Mouse (Mus musculus) CH12.LX (cell line): ENCODE results near the gene Zfp420.
A peak's percentile ranks its signal among the peaks of the same experiment; 100 is the strongest.

Experiments used
- BHLHE40 ChIP-seq: IDR thresholded peaks from 2 replicates; pipeline ENCODE4 v1.6.1; 2011; ENCODE audit warnings: mild to moderate bottlenecking, low read depth, low read length, improper control_type of control experiment
- CTCF ChIP-seq, 2 experiments: IDR thresholded peaks in 1 of 2; conservative IDR thresholded peaks in 1 of 2; 2 replicates each; pipeline ENCODE4 v1.5.1; 2011 to 2012; ENCODE audit warnings: low read depth in 2 of 2, low read length in 2 of 2, improper control_type of control experiment in 1 of 2, inconsistent platforms in 1 of 2, mild to moderate bottlenecking in 1 of 2, moderate library complexity in 1 of 2
- ETS1 ChIP-seq: conservative IDR thresholded peaks from 2 replicates; pipeline ENCODE4 v1.6.1; 2012; ENCODE audit warnings: low read depth, mild to moderate bottlenecking, inconsistent platforms, low read length, improper control_type of control experiment, moderate library complexity
- MAFK ChIP-seq: IDR thresholded peaks from 2 replicates; pipeline ENCODE4 v1.6.1; 2011; ENCODE audit warnings: low read length, improper control_type of control experiment; ENCODE audit not compliant: insufficient replicate concordance
- POLR2A ChIP-seq: IDR thresholded peaks from 2 replicates; pipeline ENCODE4 v1.6.1; 2011; ENCODE audit warnings: low read depth, mild to moderate bottlenecking, improper control_type of control experiment, low read length
- RAD21 ChIP-seq: IDR thresholded peaks from 2 replicates; pipeline ENCODE4 v1.6.1; 2011; ENCODE audit warnings: low read depth, mild to moderate bottlenecking, low read length, improper control_type of control experiment, moderate library complexity

DNA sequence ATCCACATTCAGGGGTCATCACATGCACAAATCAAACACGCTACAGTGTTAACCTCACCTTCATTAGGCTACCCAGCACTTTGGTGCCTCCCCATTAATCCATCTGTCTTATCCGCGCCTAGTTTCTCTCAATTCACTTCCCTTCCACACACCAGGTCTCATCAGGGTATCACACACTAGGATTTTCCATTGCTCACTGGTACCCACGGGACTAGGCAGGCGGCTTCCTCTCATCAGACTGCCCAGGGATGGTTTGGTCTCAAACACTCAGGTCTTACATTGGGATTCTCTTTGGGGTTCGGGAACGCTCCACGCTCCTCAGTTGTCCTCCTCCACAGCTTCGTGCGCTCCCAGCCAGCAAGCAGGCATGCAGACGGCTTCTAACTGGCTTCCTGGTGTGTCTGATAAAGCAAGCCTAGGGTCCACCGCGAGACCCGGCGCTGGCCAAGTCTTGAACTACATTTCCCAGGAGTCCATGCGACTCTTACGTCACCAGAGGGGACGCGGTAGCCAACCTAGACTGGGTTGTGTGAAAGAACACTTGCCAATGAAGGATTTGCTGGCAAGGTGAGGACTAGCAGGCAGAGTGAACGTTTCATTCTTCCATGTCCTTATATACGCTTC lies 6.4 kb upstream of the Zfp420 start, which contains the start of gene Zfp940:
- TF ChIP-seq ETS1 (no peak), MAFK (no peak; the same call in 1 of the 2 replicates), RAD21 (no peak), BHLHE40 (peak; percentile 15; the same call in 1 of the 2 replicates), POLR2A (peak; percentile 88), CTCF (conservative IDR thresholded peaks at IDR 0.05 in 1 of 2, IDR thresholded peaks at IDR 0.05 in 1 of 2; ENCODE audit: low read depth in 2 of 2, low read length in 2 of 2) (no peak)
